Mouse (Mus musculus) bone marrow, adult 2 months (tissue): ENCODE data around the gene Cd247. TPM values are rescaled to one million over a fixed set of nuclear protein-coding genes. Genes with fewer than 3 reads are reported as not detected.
"Not testable (repeated sequence)": the region's sequence is repeated elsewhere in the genome, so short reads cannot be mapped to it uniquely, and the experiment has no call there.

Source experiments
- H3K27ac ChIP-seq: fragments of 200-500 bp; 2 replicates; pipeline ENCODE4 v1.5.1; 2012; ENCODE audit warnings: low read depth, mild to moderate bottlenecking, control low read depth, inconsistent platforms, low read length; ENCODE audit not compliant: control insufficient read depth, poor library complexity, insufficient read depth
- H3K4me1 ChIP-seq: fragments of 200-500 bp; 2 replicates; pipeline ENCODE4 v1.6.1; 2011; ENCODE audit warnings: low read length; ENCODE audit not compliant: control insufficient read depth, insufficient read depth
- H3K4me3 ChIP-seq: fragments of 200-500 bp; replicated peaks from 2 replicates; pipeline ENCODE3; 2011; ENCODE audit warnings: mild to moderate bottlenecking, low read depth, low read length, control low read depth; ENCODE audit not compliant: control insufficient read depth
- CTCF ChIP-seq: fragments of 200-500 bp; IDR thresholded peaks from 2 replicates; pipeline ENCODE4 v1.5.1; 2011; ENCODE audit warnings: low read length, control low read depth; ENCODE audit not compliant: control insufficient read depth, insufficient read depth
- POLR2A ChIP-seq: fragments of 200-500 bp; IDR thresholded peaks from 2 replicates; pipeline ENCODE4 v1.6.1; 2011; ENCODE audit warnings: low read depth, mild to moderate bottlenecking, control low read depth, low read length, borderline replicate concordance; ENCODE audit not compliant: control insufficient read depth
- WGBS: fragments of 180-500 bp; shearing (Covaris S2); methylation state at CpG from one replicate; pipeline ENCODE4 v1.1.7; 2018; 5-methylcytosine and 5-hydroxymethylcytosine counted together
- polyA plus RNA-seq: library from polyadenylated mRNA; stranded (reverse); fragments of >200 nt; gene quantifications from 2 replicates; pipeline ENCODE4 v1.2.4, GENCODE M21; 2011; ENCODE audit warnings: low replicate concordance; ENCODE audit not compliant: missing spikeins, insufficient read depth, insufficient read length

Cd247 gene
- 3.3 and 4.9 TPM in 2 replicates for polyA plus RNA-seq

DNA sequence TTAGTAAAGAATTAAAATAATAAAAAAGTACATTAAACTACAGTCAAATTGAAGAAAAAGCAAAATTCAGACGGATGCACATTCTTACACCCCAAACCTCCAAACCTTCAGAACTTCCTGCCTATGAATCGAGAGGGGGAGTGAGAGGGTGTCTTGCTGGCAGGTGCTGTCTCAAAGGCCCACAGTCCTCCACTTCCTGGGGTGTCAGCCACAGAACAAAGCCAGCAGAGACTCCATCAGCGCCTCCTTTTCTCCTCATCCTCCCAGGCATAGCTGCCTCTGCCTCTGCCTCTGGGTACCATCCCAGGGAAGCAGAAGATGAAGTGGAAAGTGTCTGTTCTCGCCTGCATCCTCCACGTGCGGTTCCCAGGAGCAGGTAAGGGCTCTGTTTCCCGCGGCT is at the start of gene Cd247:
Gene Cd247, plus strand, starts transcription at position 171 of the 400 bp plus-strand sequence.
- WGBS, result 69% methylated on average over 8 of the region's 8 CpGs
- no peak for TF ChIP-seq CTCF
- Histone ChIP-seq H3K27ac (peak within 1 kb of the TSS; percentile 29; the same call in 1 of the 2 replicates), H3K4me1 (no peaks in the 10 kb centered on the region; the same call in 1 of the 2 replicates), H3K4me3 (peak within 1 kb of the TSS; percentile 31)

GRCm38 (mm10) chr1:165738985-165739384 is 49.5 kb upstream of the Cd247 start:
- no peak for TF ChIP-seq CTCF
- no peak for TF ChIP-seq POLR2A
- Histone ChIP-seq H3K4me1 (peaks cover 5% of the 10 kb centered on the region), H3K27ac (no peak overlapping the region), H3K4me3 (no peak overlapping the region)
- WGBS, result 78% methylated on average over 1 of the region's 1 CpGs

- Histone ChIP-seq H3K4me1 (peaks cover 2% of the 10 kb centered on the region), H3K4me3 (no peak overlapping the region), H3K27ac (no peak overlapping the region)
- WGBS, result 84% methylated on average over 8 of the region's 8 CpGs
- TF ChIP-seq POLR2A (no peak), CTCF (no peak)
These were observed 46.5 kb upstream of the Cd247 start for GRCm38 (mm10) chr1:165741989-165742388.

DNA sequence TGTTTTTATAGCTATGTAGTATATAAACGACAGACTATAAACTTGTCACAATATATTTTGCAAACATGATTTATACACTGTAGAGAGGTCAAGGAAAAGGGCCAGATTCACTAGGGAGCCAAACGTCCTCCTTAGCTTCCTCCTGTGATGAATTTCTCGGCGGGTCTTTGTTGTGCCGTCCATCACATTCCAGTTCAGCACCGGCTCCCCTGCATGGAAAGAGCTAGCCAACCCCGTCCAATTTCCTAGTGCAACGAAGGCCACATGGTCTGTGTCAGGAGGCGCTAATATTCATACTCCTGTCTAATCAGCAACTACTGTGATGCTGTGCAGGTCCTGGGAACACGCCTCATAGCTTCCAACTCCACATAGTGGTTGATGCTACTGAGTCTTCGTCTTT is 40.4 kb upstream of the Cd247 start:
- H3K4me3 ChIP-seq, result no peak overlapping the region
- WGBS, result 60% methylated on average over 11 of the region's 11 CpGs
- H3K27ac ChIP-seq, result no peak overlapping the region
- no peaks in the 10 kb centered on the region for H3K4me1 ChIP-seq
- TF ChIP-seq CTCF, result no peak

- TF ChIP-seq CTCF (no peak), POLR2A (no peak)
- no peak overlapping the region for H3K27ac ChIP-seq
- H3K4me1 ChIP-seq, result no peaks in the 10 kb centered on the region
- no peak overlapping the region for H3K4me3 ChIP-seq
These were observed 37.3 kb upstream of the Cd247 start for GRCm38 (mm10) chr1:165751142-165751541.

GRCm38 (mm10) chr1:165751838-165752237 is 36.6 kb upstream of the Cd247 start:
- WGBS, result 84% methylated on average over 5 of the region's 5 CpGs
- Histone ChIP-seq H3K4me1 (no peaks in the 10 kb centered on the region), H3K4me3 (no peak overlapping the region), H3K27ac (no peak overlapping the region)
- no peak for TF ChIP-seq CTCF
- no peak for TF ChIP-seq POLR2A

GRCm38 (mm10) chr1:165754205-165754604 is 34.3 kb upstream of the Cd247 start:
- H3K27ac ChIP-seq, result no peak overlapping the region
- WGBS, result 85% methylated on average over 6 of the region's 6 CpGs
- H3K4me3 ChIP-seq, result no peak overlapping the region
- TF ChIP-seq CTCF (no peak), POLR2A (no peak)
- no peaks in the 10 kb centered on the region for H3K4me1 ChIP-seq

DNA sequence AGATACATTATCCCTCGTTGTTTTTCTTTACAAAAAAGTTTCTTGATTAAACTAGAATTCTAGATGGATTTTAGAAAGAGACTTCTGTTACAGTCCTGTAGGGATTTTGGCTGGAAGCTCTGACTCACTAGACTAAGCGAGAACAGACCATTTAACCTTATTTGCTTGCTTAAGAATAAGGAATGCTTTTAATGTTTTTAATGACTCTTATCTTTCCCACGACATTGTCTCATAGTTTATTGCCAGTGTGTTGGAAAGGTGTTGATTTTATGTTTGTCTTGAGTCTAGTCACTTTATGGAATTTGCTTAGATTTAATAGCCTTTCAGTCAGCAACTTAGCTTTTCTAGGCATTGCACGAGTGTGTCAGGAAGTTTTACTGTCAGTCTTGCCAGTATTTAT is 33.3 kb upstream of the Cd247 start:
- Histone ChIP-seq H3K4me1 (no peaks in the 10 kb centered on the region; the same call in 1 of the 2 replicates), H3K4me3 (no peak overlapping the region), H3K27ac (no peak overlapping the region)
- WGBS, result 61% methylated on average over 4 of the region's 4 CpGs
- TF ChIP-seq CTCF, result no peak
- no peak for TF ChIP-seq POLR2A

DNA sequence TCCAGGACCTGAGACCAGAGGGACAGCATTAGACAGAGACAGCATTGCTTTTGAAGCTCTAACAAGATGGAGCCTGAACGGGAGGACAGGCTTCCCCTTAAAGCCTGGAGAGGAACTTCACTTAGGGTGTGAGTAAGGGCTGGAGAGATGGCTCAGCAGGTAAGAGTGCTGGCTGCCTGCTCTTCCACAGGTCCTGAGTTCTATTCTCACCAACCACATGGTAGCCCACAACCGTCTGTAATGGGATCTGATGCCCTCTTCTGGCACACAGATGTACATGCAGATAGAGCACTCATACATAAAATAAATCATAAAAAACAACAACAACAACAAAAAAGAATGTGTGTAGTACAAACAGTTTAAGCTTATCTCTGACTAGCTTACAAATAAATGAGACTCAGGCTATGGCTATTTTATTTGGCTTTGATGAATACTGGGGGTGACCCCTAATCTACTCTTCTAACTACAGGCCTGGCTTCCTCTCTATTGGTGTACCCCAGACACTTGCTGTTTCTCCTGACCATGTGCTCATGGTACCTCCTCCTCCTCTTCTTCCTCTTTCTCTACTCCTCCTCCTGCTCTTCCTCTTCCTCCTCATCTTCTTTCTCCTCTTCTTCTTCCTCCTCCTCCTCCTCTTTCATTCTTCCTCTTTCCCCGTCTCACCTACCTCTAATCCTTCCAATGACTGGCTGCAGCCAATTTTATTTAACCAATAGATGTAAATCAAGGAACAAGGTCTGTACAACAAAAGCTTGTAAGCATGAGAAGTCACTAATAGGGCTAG is 26.8 kb upstream of the Cd247 start:
- Histone ChIP-seq H3K4me1 (peaks cover 6% of the 10 kb centered on the region), H3K27ac (no peak overlapping the region), H3K4me3 (no peak overlapping the region)
- 56% methylated on average over 3 of the region's 3 CpGs for WGBS
- no peak for TF ChIP-seq POLR2A

DNA sequence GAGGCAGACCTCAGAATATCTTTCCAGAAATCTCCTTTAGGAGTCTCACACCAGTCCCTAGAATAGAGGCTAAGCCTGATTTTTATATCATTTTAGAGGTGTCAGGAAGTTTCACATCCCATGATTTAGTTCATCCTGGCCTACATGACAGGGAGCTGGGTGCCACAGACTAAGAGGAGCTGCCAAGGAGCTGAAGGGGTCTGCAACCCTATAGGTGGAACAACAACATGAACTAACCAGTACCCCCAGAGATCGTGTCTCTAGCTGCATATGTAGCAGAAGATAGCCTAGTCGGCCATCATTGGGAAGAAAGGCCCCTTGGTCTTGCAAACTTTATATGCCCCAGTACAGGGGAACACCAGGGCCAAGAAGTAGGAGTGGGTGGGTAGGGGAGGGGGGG is 26.0 kb upstream of the Cd247 start:
- WGBS, result 27% methylated on average over 2 of the region's 2 CpGs
- H3K27ac ChIP-seq, H3K4me1 ChIP-seq, H3K4me3 ChIP-seq: not testable (repeated sequence)
